Mouse (Mus musculus): ENCODE measurements at regions not wholly inside any gene's neighbourhood (a gene's known extent, or its start where the extent isn't known, plus 50 kb on each side); places are given as distances from the start of the nearest gene placed in this dataset.

- no peak for TF ChIP-seq EP300 (IDR thresholded peaks at IDR 0.05; ENCODE audit: insufficient read depth, low read depth, low read length)
- no peak for TF ChIP-seq CTCF (IDR thresholded peaks at IDR 0.05)
- no peak for TF ChIP-seq POLR2A (IDR thresholded peaks at IDR 0.05; ENCODE audit: insufficient read depth, low read depth, low read length)
Measured at GRCm38 (mm10) chr2:170206442-170206754, 58.5 kb upstream of the Zfp217 start.

All from heart, adult 2 months (tissue).